Mouse (Mus musculus): ENCODE results near the gene 4930550C14Rik. TPM values are rescaled to one million over a fixed set of nuclear protein-coding genes. Genes with fewer than 3 reads are reported as not detected.

Gene 4930550C14Rik
- polyA plus RNA-seq, 1 experiment from 2014 or later: 0.92 TPM

- 93% methylated on average over 8 of the region's 8 CpGs for WGBS
- H3K27ac ChIP-seq (ENCODE audit: low read length): no peak overlapping the region
- H3K9ac ChIP-seq (ENCODE audit: low read length): no peak overlapping the region
- no peak for ATAC-seq (replicated peaks; ENCODE audit: extremely low read depth, insufficient read depth, low FRiP score)
- H3K4me3 ChIP-seq (ENCODE audit: low read length): no peak overlapping the region
- peaks cover 3% of the 10 kb centered on the region for H3K4me1 ChIP-seq (ENCODE audit: control insufficient read depth, insufficient read depth, low read length)
- H3K36me3 ChIP-seq (ENCODE audit: control insufficient read depth, insufficient read depth): no peaks in the 10 kb centered on the region; the same call in 1 of the 2 replicates
- H3K27me3 ChIP-seq (ENCODE audit: control insufficient read depth, insufficient read depth, low read length): no peaks in the 10 kb centered on the region
- H3K4me2 ChIP-seq (ENCODE audit: low read depth, low read length): no peak overlapping the region
- no peaks in the 10 kb centered on the region for H3K9me3 ChIP-seq (replicated peaks; ENCODE audit: control insufficient read depth, low read length)
These were observed 2.6 kb upstream of the 4930550C14Rik start for GRCm38 (mm10) chr9:53399537-53399936.

GRCm38 (mm10) chr9:53400696-53401095, 1.4 kb upstream of the 4930550C14Rik start:
- no peaks in the 10 kb centered on the region for H3K9me3 ChIP-seq (replicated peaks; ENCODE audit: control insufficient read depth, low read length)
- ATAC-seq (replicated peaks; ENCODE audit: extremely low read depth, insufficient read depth, low FRiP score): no peak
- H3K36me3 ChIP-seq (ENCODE audit: control insufficient read depth, insufficient read depth): no peaks in the 10 kb centered on the region; the same call in 1 of the 2 replicates
- H3K27ac ChIP-seq (ENCODE audit: low read length): no peak overlapping the region
- WGBS: 88% methylated on average over 4 of the region's 4 CpGs
- H3K9ac ChIP-seq (ENCODE audit: low read length): no peak overlapping the region
- no peak overlapping the region for H3K4me2 ChIP-seq (ENCODE audit: low read depth, low read length)
- no peaks in the 10 kb centered on the region for H3K27me3 ChIP-seq (ENCODE audit: control insufficient read depth, insufficient read depth, low read length)
- no peak overlapping the region for H3K4me3 ChIP-seq (ENCODE audit: low read length)
- H3K4me1 ChIP-seq (ENCODE audit: control insufficient read depth, insufficient read depth, low read length): peaks cover 6% of the 10 kb centered on the region

GRCm38 (mm10) chr9:53401146-53401545, 979 bp upstream of the 4930550C14Rik start:
- H3K4me2 ChIP-seq (ENCODE audit: low read depth, low read length): no peak overlapping the region
- no peaks in the 10 kb centered on the region for H3K27me3 ChIP-seq (ENCODE audit: control insufficient read depth, insufficient read depth, low read length)
- no peak overlapping the region for H3K27ac ChIP-seq (ENCODE audit: low read length)
- ATAC-seq (replicated peaks; ENCODE audit: extremely low read depth, insufficient read depth, low FRiP score): no peak
- H3K9me3 ChIP-seq (replicated peaks; ENCODE audit: control insufficient read depth, low read length): no peaks in the 10 kb centered on the region
- H3K9ac ChIP-seq (ENCODE audit: low read length): no peak overlapping the region
- WGBS: 57% methylated on average over 8 of the region's 8 CpGs
- H3K4me1 ChIP-seq (ENCODE audit: control insufficient read depth, insufficient read depth, low read length): peaks cover 6% of the 10 kb centered on the region
- H3K36me3 ChIP-seq (ENCODE audit: control insufficient read depth, insufficient read depth): no peaks in the 10 kb centered on the region; the same call in 1 of the 2 replicates
- no peak overlapping the region for H3K4me3 ChIP-seq (ENCODE audit: low read length)

- H3K4me3 ChIP-seq (ENCODE audit: low read length): no peak overlapping the region
- H3K9ac ChIP-seq (ENCODE audit: low read length): no peak overlapping the region
- peak overlapping the region; percentile 54 for H3K4me2 ChIP-seq (ENCODE audit: low read depth, low read length)
- 84% methylated on average over 8 of the region's 8 CpGs for WGBS
- peaks cover 6% of the 10 kb centered on the region for H3K4me1 ChIP-seq (ENCODE audit: control insufficient read depth, insufficient read depth, low read length)
- no peaks in the 10 kb centered on the region; the same call in 1 of the 2 replicates for H3K36me3 ChIP-seq (ENCODE audit: control insufficient read depth, insufficient read depth)
- H3K9me3 ChIP-seq (replicated peaks; ENCODE audit: control insufficient read depth, low read length): no peaks in the 10 kb centered on the region
- no peaks in the 10 kb centered on the region for H3K27me3 ChIP-seq (ENCODE audit: control insufficient read depth, insufficient read depth, low read length)
- peak overlapping the region; percentile 38 for H3K27ac ChIP-seq (ENCODE audit: low read length)
- no peak for ATAC-seq (replicated peaks; ENCODE audit: extremely low read depth, insufficient read depth, low FRiP score)
These were observed 866 bp downstream of the 4930550C14Rik start for GRCm38 (mm10) chr9:53402991-53403390.

DNA sequence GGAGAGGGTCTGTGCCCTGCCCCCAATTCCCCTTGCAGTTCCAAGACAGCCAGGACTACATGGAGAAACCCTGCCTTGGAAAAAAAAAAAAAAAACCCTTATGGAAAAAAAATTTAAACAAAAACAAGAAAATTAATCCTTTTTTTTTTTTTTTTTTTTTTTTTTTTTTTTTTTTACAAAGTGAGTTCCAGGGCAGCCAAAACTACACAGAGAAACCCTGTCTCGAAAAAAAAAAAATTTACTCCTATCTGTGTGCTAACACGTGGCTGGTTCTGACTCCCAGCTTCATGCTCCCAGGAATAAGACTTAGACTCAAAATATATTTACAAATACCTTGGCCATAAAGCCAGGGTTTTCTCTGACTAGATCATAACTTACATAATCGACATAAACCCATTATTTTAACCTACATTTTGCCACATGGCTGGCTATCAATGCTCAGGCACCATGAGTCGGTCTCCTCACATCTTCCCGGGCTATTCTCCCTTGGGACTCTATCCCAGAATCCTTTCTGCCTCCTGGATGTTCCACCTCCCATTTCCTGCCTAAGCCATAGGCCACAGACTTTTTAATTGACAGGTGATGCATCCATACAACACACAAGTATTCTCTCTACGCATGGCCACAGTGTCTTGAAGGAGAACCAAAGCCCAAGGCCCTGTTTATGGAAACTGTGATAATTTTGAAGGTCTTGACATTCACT, 2.1 kb downstream of the 4930550C14Rik start:
- no peaks in the 10 kb centered on the region; the same call in 1 of the 2 replicates for H3K36me3 ChIP-seq (ENCODE audit: control insufficient read depth, insufficient read depth)
- no peak overlapping the region for H3K4me3 ChIP-seq (ENCODE audit: low read length)
- WGBS: 77% methylated on average over 6 of the region's 6 CpGs
- ATAC-seq (replicated peaks; ENCODE audit: extremely low read depth, insufficient read depth, low FRiP score): no peak
- H3K27ac ChIP-seq (ENCODE audit: low read length): no peak overlapping the region
- peaks cover 6% of the 10 kb centered on the region for H3K4me1 ChIP-seq (ENCODE audit: control insufficient read depth, insufficient read depth, low read length)
- no peak overlapping the region for H3K4me2 ChIP-seq (ENCODE audit: low read depth, low read length)
- H3K9ac ChIP-seq (ENCODE audit: low read length): no peak overlapping the region
- H3K27me3 ChIP-seq (ENCODE audit: control insufficient read depth, insufficient read depth, low read length): no peaks in the 10 kb centered on the region
- no peaks in the 10 kb centered on the region for H3K9me3 ChIP-seq (replicated peaks; ENCODE audit: control insufficient read depth, low read length)

- H3K9me3 ChIP-seq (replicated peaks; ENCODE audit: control insufficient read depth, low read length): no peaks in the 10 kb centered on the region
- peak overlapping the region; percentile 64 for H3K9ac ChIP-seq (ENCODE audit: low read length)
- H3K27me3 ChIP-seq (ENCODE audit: control insufficient read depth, insufficient read depth, low read length): no peaks in the 10 kb centered on the region
- peak; percentile 77 for ATAC-seq (replicated peaks; ENCODE audit: extremely low read depth, insufficient read depth, low FRiP score)
- peak overlapping the region; percentile 67 for H3K4me2 ChIP-seq (ENCODE audit: low read depth, low read length)
- no peaks in the 10 kb centered on the region for H3K36me3 ChIP-seq (ENCODE audit: control insufficient read depth, insufficient read depth)
- WGBS: 25% methylated on average over 21 of the region's 21 CpGs
- H3K27ac ChIP-seq (ENCODE audit: low read length): peak overlapping the region; percentile 37
- peaks cover 6% of the 10 kb centered on the region for H3K4me1 ChIP-seq (ENCODE audit: control insufficient read depth, insufficient read depth, low read length)
- H3K4me3 ChIP-seq (ENCODE audit: low read length): peak overlapping the region; percentile 52
These were observed 2.9 kb downstream of the 4930550C14Rik start for GRCm38 (mm10) chr9:53404753-53405722.

DNA sequence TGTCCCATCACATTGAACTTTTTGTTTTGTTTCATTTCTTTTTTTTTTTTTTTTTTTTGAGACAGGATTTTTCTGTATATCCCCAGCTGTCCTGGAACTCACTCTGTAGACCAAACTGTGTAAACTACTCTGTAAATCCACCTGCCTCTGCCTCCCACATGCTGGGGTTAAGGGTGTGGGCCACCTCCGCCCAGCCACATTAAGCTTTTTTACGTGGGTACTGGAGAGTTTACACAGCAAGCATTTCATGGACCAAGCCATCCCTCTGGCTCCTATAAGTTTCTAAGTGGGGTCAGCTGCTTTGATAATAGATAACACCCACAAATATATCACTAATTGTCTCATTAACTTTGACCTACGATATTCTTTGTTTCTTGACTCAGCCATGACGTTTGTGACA, 6.4 kb downstream of the 4930550C14Rik start:
- no peak overlapping the region for H3K9ac ChIP-seq (ENCODE audit: low read length)
- H3K4me3 ChIP-seq (ENCODE audit: low read length): no peak overlapping the region
- no peaks in the 10 kb centered on the region for H3K36me3 ChIP-seq (ENCODE audit: control insufficient read depth, insufficient read depth)
- 70% methylated on average over 4 of the region's 4 CpGs for WGBS
- no peak overlapping the region for H3K27ac ChIP-seq (ENCODE audit: low read length)
- peaks cover 6% of the 10 kb centered on the region for H3K4me1 ChIP-seq (ENCODE audit: control insufficient read depth, insufficient read depth, low read length)
- no peak overlapping the region for H3K4me2 ChIP-seq (ENCODE audit: low read depth, low read length)
- no peak for ATAC-seq (replicated peaks; ENCODE audit: extremely low read depth, insufficient read depth, low FRiP score)
- no peaks in the 10 kb centered on the region for H3K27me3 ChIP-seq (ENCODE audit: control insufficient read depth, insufficient read depth, low read length)
- peaks cover 3% of the 10 kb centered on the region; the same call in 1 of the 2 replicates for H3K9me3 ChIP-seq (replicated peaks; ENCODE audit: control insufficient read depth, low read length)

GRCm38 (mm10) chr9:53408953-53409361, 6.8 kb downstream of the 4930550C14Rik start:
- WGBS: 38% methylated on average over 2 of the region's 2 CpGs

More at GRCm38 (mm10) chr9:53408953-53409361, 6.8 kb downstream of the 4930550C14Rik start:
- Histone ChIP-seq H3K9me3 (replicated peaks; ENCODE audit: control insufficient read depth, low read length) (peaks cover 3% of the 10 kb centered on the region; the same call in 1 of the 2 replicates), H3K9ac (ENCODE audit: low read length) (no peak overlapping the region), H3K27ac (ENCODE audit: low read length) (no peak overlapping the region), H3K36me3 (ENCODE audit: control insufficient read depth, insufficient read depth) (no peaks in the 10 kb centered on the region), H3K4me3 (ENCODE audit: low read length) (no peak overlapping the region), H3K4me1 (ENCODE audit: control insufficient read depth, insufficient read depth, low read length) (peaks cover 6% of the 10 kb centered on the region), H3K27me3 (ENCODE audit: control insufficient read depth, insufficient read depth, low read length) (no peaks in the 10 kb centered on the region), H3K4me2 (ENCODE audit: low read depth, low read length) (no peak overlapping the region)
- ATAC-seq (replicated peaks; ENCODE audit: extremely low read depth, insufficient read depth, low FRiP score): no peak
